Mouse (Mus musculus): Measurements from ENCODE around the gene Ctnnb1.

DNA sequence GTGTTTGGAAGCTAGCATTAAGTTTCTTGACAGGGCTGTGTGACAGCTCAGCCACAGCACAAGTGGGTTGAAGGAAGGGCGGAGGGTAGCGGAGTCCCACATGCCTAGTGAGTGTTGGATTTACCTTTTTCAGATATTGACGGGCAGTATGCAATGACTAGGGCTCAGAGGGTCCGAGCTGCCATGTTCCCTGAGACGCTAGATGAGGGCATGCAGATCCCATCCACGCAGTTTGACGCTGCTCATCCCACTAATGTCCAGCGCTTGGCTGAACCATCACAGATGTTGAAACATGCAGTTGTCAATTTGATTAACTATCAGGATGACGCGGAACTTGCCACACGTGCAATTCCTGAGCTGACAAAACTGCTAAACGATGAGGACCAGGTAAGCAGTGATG is 21.7 kb downstream of the Ctnnb1 start:
- TF ChIP-seq POLR2A (IDR thresholded peaks at IDR 0.05; ENCODE audit: control insufficient read depth, extremely low read depth, insufficient read depth, low read length, poor library complexity) (no peak), CTCF (IDR thresholded peaks at IDR 0.05; ENCODE audit: borderline replicate concordance, control insufficient read depth, extremely low read depth, insufficient read depth, low read length, poor library complexity) (no peak)

Data from thymus, adult 2 months (tissue).